Comparison of ENCODE assay signal across 11 mouse cellular contexts in the genomic region with DNA sequence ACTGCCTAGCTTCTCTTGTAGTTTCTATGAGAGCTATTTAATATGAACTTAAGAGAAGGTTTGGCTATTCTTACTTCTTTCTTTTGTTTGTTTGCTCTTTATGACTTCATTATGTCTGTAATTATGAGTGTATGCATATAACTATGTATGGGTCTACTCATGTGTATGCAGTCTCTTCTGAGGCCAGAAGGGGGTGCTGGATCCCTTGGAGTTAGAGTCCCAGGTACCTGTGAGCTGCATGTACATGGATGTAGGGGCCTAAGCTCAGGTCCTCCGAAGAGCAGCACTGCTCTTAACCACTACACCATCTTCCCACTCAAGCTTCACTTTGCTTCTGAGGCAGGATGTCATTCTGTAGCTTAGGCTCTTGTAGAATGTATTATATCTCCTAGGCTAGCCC. TPM values are rescaled to one million over a fixed set of nuclear protein-coding genes. Genes with fewer than 3 reads are reported as not detected.
DNase-seq lines count a peak whose midpoint lies in the region; ATAC-seq lines count a peak whose summit lies in the region.
"Had no signal": no experiment of that assay in that cellular context is flagged by ENCODE, and none has a peak within 500 bp of the region (broad histone marks: within the 10 kb centered on the region; RNA-seq: fewer than 3 reads in every experiment).

No protein-coding gene starts in this region.

- H3K4me3 ChIP-seq in forebrain, embryonic 13.5 days: no peak overlapping the region

- ATAC-seq in forebrain, embryonic 13.5 days: no peak

- 92% methylated on average over 1 of the region's 1 CpGs for WGBS in forebrain, embryonic 13.5 days

- DNase-seq in adrenal gland, postnatal 10 days: peak; percentile 46
- DNase-seq in adrenal gland, adult 18-20 months (ENCODE audit: low spot score in 2 of 2): no peak
- peak; percentile 14 to 65 for DNase-seq in spleen, postnatal 10 days (ENCODE audit: low spot score in 2 of 2)
- DNase-seq in spleen, adult 12 weeks (ENCODE audit: low spot score): no peak
- peak; percentile 59 to 77 for DNase-seq in kidney, postnatal 36 days
- DNase-seq in thymus, postnatal 14 days: peak; percentile 40
- no peak for DNase-seq in right cerebral cortex, adult 18-20 months

- H3K27ac ChIP-seq in forebrain, embryonic 13.5 days: no peak overlapping the region

- peaks cover 72% of the 10 kb centered on the region for H3K36me3 ChIP-seq in forebrain, embryonic 13.5 days (ENCODE audit: poor library complexity, severe bottlenecking)

- H3K4me1 ChIP-seq in forebrain, embryonic 13.5 days: peaks cover 10% of the 10 kb centered on the region

- no peaks in the 10 kb centered on the region for H3K27me3 ChIP-seq in forebrain, embryonic 13.5 days

- H3K4me2 ChIP-seq in forebrain, embryonic 13.5 days: no peak overlapping the region

- H3K9me3 ChIP-seq in forebrain, embryonic 13.5 days (replicated peaks): no peaks in the 10 kb centered on the region

- no peak overlapping the region for H3K9ac ChIP-seq in forebrain, embryonic 13.5 days

RNA-seq across cellular contexts. Expression of gene Chmp5, which starts 5.3 kb away (rescaled TPM):
- total RNA-seq in adrenal gland, postnatal 10 days (2021): 10 to 100 TPM; 62.5 to 69.9 TPM
- 100 to 1,000 TPM in 1 of 2 experiments, 10 to 100 TPM in 1; 95.1 to 114 TPM for total RNA-seq in adrenal gland, adult 18-20 months (2021)
- polyA plus RNA-seq in forebrain, embryonic 13.5 days (2015; fragmentation: Nextera tagmentation; extraction: Ambion mirVana): 169 and 179 TPM in 2 replicates

RNA-seq across cellular contexts. Expression of gene Bag1, which starts 5.4 kb away (rescaled TPM):
- 100 to 1,000 TPM; 257 to 267 TPM for total RNA-seq in adrenal gland, postnatal 10 days (2021)
- total RNA-seq in adrenal gland, adult 18-20 months (2021): 100 to 1,000 TPM; 306 to 371 TPM
- 185 and 207 TPM in 2 replicates for polyA plus RNA-seq in forebrain, embryonic 13.5 days (2015; fragmentation: Nextera tagmentation; extraction: Ambion mirVana)

RNA-seq across cellular contexts. Expression of gene Nfx1, which starts 17.2 kb away (rescaled TPM):
- total RNA-seq in adrenal gland, postnatal 10 days (2021): 10 to 100 TPM; 54.9 to 66.9 TPM
- total RNA-seq in adrenal gland, adult 18-20 months (2021): 10 to 100 TPM; 96.3 to 97.4 TPM
- polyA plus RNA-seq in forebrain, embryonic 13.5 days (2015; fragmentation: Nextera tagmentation; extraction: Ambion mirVana): 96.9 and 106 TPM in 2 replicates

RNA-seq across cellular contexts. Expression of gene Spink4, which starts 33.7 kb away (rescaled TPM):
- 1 to 10 TPM; 4.6 to 4.8 TPM for total RNA-seq in adrenal gland, postnatal 10 days (2021)
- 100 to 1,000 TPM in 1 of 2 experiments, not detected in 1; 120 TPM for total RNA-seq in adrenal gland, adult 18-20 months (2021)
- polyA plus RNA-seq in forebrain, embryonic 13.5 days (2015; fragmentation: Nextera tagmentation; extraction: Ambion mirVana): not detected in 2 replicates
- total RNA-seq: left cerebral cortex, adult 8-10 months had no signal
- polyA plus RNA-seq: C2C12; neural tube, embryonic 14.5 days had no signal

Comparison
In these comparisons a context has a peak if more than half of its experiments do, and no peak if none do; other contexts are left out.
1. DNase-seq: peak in adrenal gland, postnatal 10 days (single experiment), spleen, postnatal 10 days (2 of 2), kidney, postnatal 36 days (2 of 2) and thymus, postnatal 14 days (single experiment); none in adrenal gland, adult 18-20 months (0 of 2), spleen, adult 12 weeks (single experiment) and right cerebral cortex, adult 18-20 months (single experiment).